Mouse (Mus musculus) spleen, postnatal 10 days (tissue): Measurements from ENCODE around the gene Phf23.
"Not testable (repeated sequence)": the region's sequence is repeated elsewhere in the genome, so short reads cannot be mapped to it uniquely, and the experiment has no call there.

Experiments
- DNase-seq, 2 experiments: peaks; one replicate each; pipeline ENCODE4 v3.0.0; 2021 to 2022; ENCODE audit warnings: low spot score in 2 of 2

The Phf23 gene

GRCm38 (mm10) chr11:69995391-69995960 lies at the start of gene Phf23:
Gene Phf23 (plus strand): TSS chr11:69995777.
- DNase-seq = peak; percentile 89 to 96

GRCm38 (mm10) chr11:69945997-69946891 lies 49.3 kb upstream of the Phf23 start:
- peak; percentile 65 to 66 for DNase-seq

GRCm38 (mm10) chr11:69947337-69948065 lies 48.1 kb upstream of the Phf23 start:
- peak; percentile 66 to 79 for DNase-seq

- peak; percentile 93 to 98 for DNase-seq
Observed at GRCm38 (mm10) chr11:69948066-69948762, 47.4 kb upstream of the Phf23 start, which contains the start of gene Slc2a4. Gene Slc2a4 (minus strand): TSS chr11:69948188.

- DNase-seq = peak; percentile 92 to 95
Observed at GRCm38 (mm10) chr11:69948763-69949150, 46.8 kb upstream of the Phf23 start.

GRCm38 (mm10) chr11:69950807-69951459 lies 44.6 kb upstream of the Phf23 start:
- DNase-seq = peak in 1 of 2 experiments; percentile 73

- no peak for DNase-seq
Observed at GRCm38 (mm10) chr11:69952274-69952673, 43.3 kb upstream of the Phf23 start.

- no peak for DNase-seq
Observed at GRCm38 (mm10) chr11:69953267-69953915, 42.2 kb upstream of the Phf23 start.

GRCm38 (mm10) chr11:69955618-69956017 lies 40.0 kb upstream of the Phf23 start:
- DNase-seq = not testable (repeated sequence)

- peak in 1 of 2 experiments; percentile 24 for DNase-seq
Observed at GRCm38 (mm10) chr11:69956218-69956617, 39.4 kb upstream of the Phf23 start.

- peak in 1 of 2 experiments; percentile 66 for DNase-seq
Observed at GRCm38 (mm10) chr11:69960616-69961015, 35.0 kb upstream of the Phf23 start.

GRCm38 (mm10) chr11:69961841-69962240 lies 33.7 kb upstream of the Phf23 start:
- DNase-seq = no peak

GRCm38 (mm10) chr11:69964650-69965270 lies 30.8 kb upstream of the Phf23 start, which contains the start of gene Cldn7:
Gene Cldn7 (plus strand): TSS chr11:69964779.
- no peak for DNase-seq

GRCm38 (mm10) chr11:69965271-69966005 lies 30.1 kb upstream of the Phf23 start:
- peak in 1 of 2 experiments; percentile 29 for DNase-seq

- peak in 1 of 2 experiments; percentile 43 for DNase-seq
Observed at GRCm38 (mm10) chr11:69966006-69966859, 29.3 kb upstream of the Phf23 start.

- no peak for DNase-seq
Observed at GRCm38 (mm10) chr11:69966860-69967517, 28.6 kb upstream of the Phf23 start.

- no peak for DNase-seq
Observed at GRCm38 (mm10) chr11:69968793-69969192, 26.8 kb upstream of the Phf23 start.

- no peak for DNase-seq
Observed at GRCm38 (mm10) chr11:69970222-69970621, 25.4 kb upstream of the Phf23 start.
